Mouse (Mus musculus) spleen, adult 2 months (tissue): ENCODE measurements around the gene Cse1l.

Experiments
- CTCF ChIP-seq: fragments of 200-500 bp; IDR thresholded peaks from 2 replicates; pipeline ENCODE4 v1.5.1; 2011; ENCODE audit warnings: mild to moderate bottlenecking, inconsistent platforms; ENCODE audit not compliant: insufficient read depth, insufficient read length, insufficient replicate concordance; ENCODE audit errors: extremely low read depth
- POLR2A ChIP-seq: fragments of 200-500 bp; IDR thresholded peaks from 2 replicates; pipeline ENCODE4 v1.6.1; 2011; ENCODE audit warnings: low read depth, low read length, inconsistent platforms

DNA sequence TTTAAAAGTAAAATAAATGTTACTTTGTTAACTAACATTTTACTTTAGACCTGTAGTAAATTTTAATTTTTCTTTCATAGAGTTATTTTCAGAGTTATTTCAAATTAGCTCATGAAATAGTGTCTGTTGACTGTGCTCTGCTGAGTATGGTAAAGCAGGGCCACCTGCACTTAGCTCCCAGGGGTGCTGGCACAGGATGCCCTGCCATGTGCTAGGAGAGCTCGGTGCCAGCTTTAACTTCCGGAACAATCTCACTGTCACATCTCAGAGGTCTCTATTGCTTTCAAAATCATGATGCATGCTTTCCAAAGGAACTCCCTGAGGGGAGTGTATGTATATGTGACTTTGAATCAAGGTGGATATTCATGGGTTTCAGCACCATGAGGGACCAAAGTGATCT is 30.3 kb downstream of the Cse1l start:
- TF ChIP-seq CTCF = no peak
- no peak for TF ChIP-seq POLR2A
